Mouse (Mus musculus) layer of hippocampus, postnatal 36 days (tissue): ENCODE measurements at regions not wholly inside any gene's neighbourhood (a gene's known extent, or its start where the extent isn't known, plus 50 kb on each side); places are given as distances from the start of the nearest gene placed in this dataset.

Experiments
- DNase-seq, 2 experiments: peaks; one replicate each; pipeline ENCODE4 v3.0.0; 2022

GRCm38 (mm10) chr2:105454353-105454752 lies 55.2 kb upstream of the Rcn1 start:
- no peak for DNase-seq

GRCm38 (mm10) chr2:105454836-105455235 lies 55.7 kb upstream of the Rcn1 start:
- no peak for DNase-seq

- no peak for DNase-seq
Measured at GRCm38 (mm10) chr2:105458643-105459042, 59.5 kb upstream of the Rcn1 start.

GRCm38 (mm10) chr2:105459512-105459911 lies 60.4 kb upstream of the Rcn1 start:
- no peak for DNase-seq

GRCm38 (mm10) chr2:105465630-105466029 lies 66.5 kb upstream of the Rcn1 start:
- no peak for DNase-seq

- DNase-seq = peak; percentile 14 to 16
Measured at GRCm38 (mm10) chr2:105468930-105469329, 69.8 kb upstream of the Rcn1 start.

- DNase-seq = no peak
Measured at GRCm38 (mm10) chr2:105476028-105476677, 77.0 kb upstream of the Rcn1 start.

- no peak for DNase-seq
Measured at GRCm38 (mm10) chr2:105481990-105482592, 83.0 kb upstream of the Rcn1 start.

GRCm38 (mm10) chr2:105484496-105484895 lies 85.4 kb upstream of the Rcn1 start:
- DNase-seq = no peak

GRCm38 (mm10) chr2:105485286-105485685 lies 86.2 kb upstream of the Rcn1 start:
- DNase-seq = no peak

- no peak for DNase-seq
Measured at GRCm38 (mm10) chr2:105495796-105496195, 96.7 kb upstream of the Rcn1 start.

GRCm38 (mm10) chr2:105504197-105504596 lies 105.1 kb upstream of the Rcn1 start:
- DNase-seq = no peak

GRCm38 (mm10) chr2:105505554-105505953 lies 106.4 kb upstream of the Rcn1 start:
- no peak for DNase-seq

- no peak for DNase-seq
Measured at GRCm38 (mm10) chr2:105507160-105507559, 108.0 kb upstream of the Rcn1 start.

GRCm38 (mm10) chr2:105510816-105511215 lies 111.7 kb upstream of the Rcn1 start:
- DNase-seq = no peak

- no peak for DNase-seq
Measured at GRCm38 (mm10) chr2:105511690-105512089, 112.6 kb upstream of the Rcn1 start.

- no peak for DNase-seq
Measured at GRCm38 (mm10) chr2:105514226-105514625, 115.1 kb upstream of the Rcn1 start.

GRCm38 (mm10) chr2:105514881-105515280 lies 115.8 kb upstream of the Rcn1 start:
- no peak for DNase-seq

- no peak for DNase-seq
Measured at GRCm38 (mm10) chr2:105515326-105515725, 116.2 kb upstream of the Rcn1 start.

GRCm38 (mm10) chr2:105516267-105517133 lies 117.4 kb upstream of the Rcn1 start:
- no peak for DNase-seq

GRCm38 (mm10) chr2:105521841-105522240 lies 122.7 kb upstream of the Rcn1 start:
- DNase-seq = no peak

GRCm38 (mm10) chr2:105523297-105523802 lies 124.2 kb upstream of the Rcn1 start:
- peak; percentile 18 to 27 for DNase-seq

GRCm38 (mm10) chr2:105525111-105525610 lies 126.0 kb upstream of the Rcn1 start:
- DNase-seq = no peak
